Mouse (Mus musculus): Measurements from ENCODE around the gene Arid1b. TPM values are rescaled to one million over a fixed set of nuclear protein-coding genes. Genes with fewer than 3 reads are reported as not detected.
A peak's percentile ranks its signal among the peaks of the same experiment; 100 is the strongest.

Gene Arid1b
- polyA plus RNA-seq, 1 experiment from 2014 or later, result 12.9 TPM

DNA sequence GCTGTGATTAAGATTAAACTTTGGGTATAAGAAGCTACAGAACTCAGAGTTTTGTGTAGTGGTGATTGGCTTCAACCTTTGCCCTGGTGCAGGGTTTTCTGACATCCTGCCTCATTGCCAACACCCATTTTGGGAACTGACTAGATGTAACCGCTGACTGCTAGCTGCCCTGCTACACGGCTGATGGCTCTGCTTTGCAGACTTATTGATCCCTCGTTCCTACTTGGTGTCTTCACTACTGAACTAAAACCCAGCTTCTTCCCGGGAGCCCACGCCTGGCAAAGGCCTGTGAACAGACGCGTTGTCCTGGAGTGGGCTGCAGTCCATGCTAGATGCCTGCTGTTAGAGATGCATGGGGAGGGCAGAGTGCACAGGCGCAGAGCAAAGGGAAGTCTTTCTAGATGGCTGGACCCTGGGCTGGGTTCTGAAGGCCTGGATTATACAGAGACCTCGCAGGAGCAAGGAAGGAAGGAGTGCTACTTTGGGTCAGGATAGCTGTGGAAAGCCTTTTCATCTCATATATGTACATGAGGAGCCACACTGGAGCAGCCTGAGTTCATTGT, 210.1 kb downstream of the Arid1b start:
- Histone ChIP-seq H3K4me3 (replicated peaks) (no peak overlapping the region), H3K27ac (peak overlapping the region; percentile 10), H3K9ac (no peak overlapping the region), H3K27me3 (no peaks in the 10 kb centered on the region), H3K36me3 (no peaks in the 10 kb centered on the region), H3K4me2 (no peak overlapping the region), H3K9me3 (replicated peaks) (no peaks in the 10 kb centered on the region), H3K4me1 (peaks cover 33% of the 10 kb centered on the region)
- WGBS, result 89% methylated on average over 9 of the region's 9 CpGs
- no peak for ATAC-seq (replicated peaks; ENCODE audit: low FRiP score)

DNA sequence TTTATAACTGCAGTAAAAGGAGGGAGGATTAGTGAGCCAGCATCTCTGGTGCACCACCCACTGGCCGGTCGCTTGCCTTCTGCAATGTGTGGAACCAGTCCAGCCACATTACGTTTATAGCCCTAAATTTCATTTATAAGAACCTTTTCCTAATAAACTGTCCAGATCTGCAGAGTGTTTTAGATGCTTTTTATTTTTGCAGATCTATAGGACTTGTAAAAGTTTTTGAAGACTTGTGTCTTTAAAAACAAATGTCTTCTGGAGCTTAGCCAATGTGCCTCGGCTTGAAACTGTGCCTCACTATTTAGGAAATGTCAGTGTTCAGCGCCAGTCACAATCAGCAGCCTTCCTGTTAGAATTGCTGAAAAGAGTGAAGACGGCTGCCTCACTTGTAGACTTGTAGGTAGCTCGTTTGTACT, 211.0 kb downstream of the Arid1b start:
- Histone ChIP-seq H3K9me3 (replicated peaks) (no peaks in the 10 kb centered on the region), H3K4me2 (no peak overlapping the region), H3K27me3 (no peaks in the 10 kb centered on the region), H3K27ac (no peak overlapping the region), H3K4me1 (peaks cover 41% of the 10 kb centered on the region), H3K36me3 (no peaks in the 10 kb centered on the region), H3K4me3 (replicated peaks) (no peak overlapping the region), H3K9ac (no peak overlapping the region)
- ATAC-seq (replicated peaks; ENCODE audit: low FRiP score), result no peak
- 65% methylated on average over 7 of the region's 7 CpGs for WGBS

DNA sequence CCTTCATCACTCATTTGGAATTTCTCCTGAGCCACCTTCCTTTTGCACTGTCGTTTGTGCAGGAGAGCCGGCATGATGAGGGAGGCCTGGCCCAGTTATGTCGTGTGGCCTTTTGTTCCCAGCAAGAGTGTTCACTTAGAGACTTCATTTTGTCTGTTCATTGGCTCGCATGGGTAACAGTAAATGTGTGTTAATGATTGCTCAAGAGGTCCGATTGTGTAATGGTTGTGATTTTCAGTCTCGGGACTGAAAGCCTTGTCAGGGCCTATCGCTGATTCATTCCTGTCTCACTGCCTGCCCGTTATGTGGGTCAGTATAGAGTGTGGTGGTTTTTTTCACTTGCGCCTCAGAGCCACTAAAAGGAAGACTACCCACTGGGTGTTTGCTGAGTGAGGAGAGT, 212.6 kb downstream of the Arid1b start:
- Histone ChIP-seq H3K4me1 (peaks cover 53% of the 10 kb centered on the region), H3K9me3 (replicated peaks) (no peaks in the 10 kb centered on the region), H3K36me3 (no peaks in the 10 kb centered on the region), H3K27me3 (no peaks in the 10 kb centered on the region), H3K4me2 (no peak overlapping the region), H3K4me3 (replicated peaks) (no peak overlapping the region), H3K27ac (no peak overlapping the region), H3K9ac (no peak overlapping the region)
- ATAC-seq (replicated peaks; ENCODE audit: low FRiP score), result peak; percentile 34; the same call in 1 of the 2 replicates
- WGBS, result 68% methylated on average over 9 of the region's 9 CpGs

DNA sequence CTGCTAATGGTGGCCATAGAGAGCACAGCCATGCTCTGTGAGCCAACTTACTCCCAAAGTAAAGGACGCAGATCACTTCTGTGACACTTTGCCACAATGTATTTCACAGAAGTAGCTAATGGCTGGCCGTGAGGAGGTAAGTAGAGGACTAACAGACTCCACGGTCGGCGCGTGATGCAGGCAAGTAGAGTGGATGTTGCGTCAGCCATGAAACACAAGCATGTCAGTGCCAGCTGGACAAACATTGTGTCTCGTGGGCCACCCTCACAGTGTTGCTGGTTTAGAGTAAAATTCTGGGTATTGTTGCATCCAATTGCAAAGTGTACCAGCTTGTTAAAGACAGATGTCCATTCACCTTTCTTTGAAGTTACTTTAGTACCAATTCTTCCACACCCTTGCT, 213.7 kb downstream of the Arid1b start:
- H3K9me3 ChIP-seq (replicated peaks), result no peaks in the 10 kb centered on the region
- WGBS, result 89% methylated on average over 8 of the region's 8 CpGs
- H3K27ac ChIP-seq, result no peak overlapping the region
- ATAC-seq (replicated peaks; ENCODE audit: low FRiP score), result no peak
- H3K4me3 ChIP-seq (replicated peaks), result no peak overlapping the region
- H3K36me3 ChIP-seq, result no peaks in the 10 kb centered on the region
- no peaks in the 10 kb centered on the region for H3K27me3 ChIP-seq
- no peak overlapping the region for H3K9ac ChIP-seq
- no peak overlapping the region for H3K4me2 ChIP-seq
- peaks cover 55% of the 10 kb centered on the region for H3K4me1 ChIP-seq

DNA sequence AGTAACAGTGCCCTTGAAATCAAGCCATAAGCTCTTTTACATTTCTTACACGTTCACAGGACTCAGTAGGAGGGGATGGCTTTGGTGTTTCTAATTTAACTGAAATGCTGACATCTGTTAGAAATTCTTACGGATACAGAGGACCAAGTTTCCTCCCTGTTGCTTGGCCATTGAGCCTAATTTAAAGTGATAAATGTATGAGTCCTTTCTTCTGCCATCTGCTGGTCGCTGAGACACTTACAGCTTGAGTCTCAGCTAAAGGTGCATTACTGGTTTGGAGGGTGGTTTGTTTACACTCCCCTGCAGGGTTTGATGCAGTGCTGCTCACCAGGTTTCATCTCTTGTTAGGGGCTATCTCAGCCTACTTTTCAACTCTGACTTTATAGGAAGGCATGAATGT, 214.2 kb downstream of the Arid1b start:
- no peaks in the 10 kb centered on the region for H3K27me3 ChIP-seq
- 43% methylated on average over 3 of the region's 3 CpGs for WGBS
- no peak overlapping the region for H3K4me2 ChIP-seq
- no peaks in the 10 kb centered on the region for H3K36me3 ChIP-seq
- H3K4me1 ChIP-seq, result peaks cover 56% of the 10 kb centered on the region
- H3K9me3 ChIP-seq (replicated peaks), result no peaks in the 10 kb centered on the region
- no peak overlapping the region for H3K9ac ChIP-seq
- no peak overlapping the region for H3K27ac ChIP-seq
- ATAC-seq (replicated peaks; ENCODE audit: low FRiP score), result no peak
- no peak overlapping the region for H3K4me3 ChIP-seq (replicated peaks)

DNA sequence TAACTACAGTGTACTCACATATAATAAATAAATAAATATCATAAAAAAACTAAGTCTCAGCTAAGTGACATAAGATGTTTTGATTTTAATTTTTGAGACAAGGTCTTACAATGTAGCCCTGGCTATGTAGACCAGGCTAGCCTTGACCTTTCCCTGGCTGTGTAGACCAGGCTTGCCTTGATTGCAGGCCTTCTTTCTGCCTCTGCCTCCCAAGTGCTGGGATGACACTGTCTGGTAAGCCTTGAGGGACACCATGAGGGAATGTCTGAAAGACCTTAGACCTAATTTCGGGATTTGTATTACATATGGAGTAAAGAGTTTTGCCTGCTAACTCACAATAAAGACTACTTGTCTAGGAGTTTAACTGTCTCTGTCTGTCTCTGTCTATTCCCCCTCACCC, 214.9 kb downstream of the Arid1b start:
- no peak for ATAC-seq (replicated peaks; ENCODE audit: low FRiP score)
- H3K27me3 ChIP-seq, result no peaks in the 10 kb centered on the region
- H3K4me3 ChIP-seq (replicated peaks), result no peak overlapping the region
- no peaks in the 10 kb centered on the region for H3K9me3 ChIP-seq (replicated peaks)
- no peak overlapping the region for H3K4me2 ChIP-seq
- no peak overlapping the region for H3K9ac ChIP-seq
- H3K4me1 ChIP-seq, result peaks cover 55% of the 10 kb centered on the region
- WGBS, result 88% methylated on average over 1 of the region's 1 CpGs
- no peak overlapping the region for H3K27ac ChIP-seq
- H3K36me3 ChIP-seq, result no peaks in the 10 kb centered on the region

DNA sequence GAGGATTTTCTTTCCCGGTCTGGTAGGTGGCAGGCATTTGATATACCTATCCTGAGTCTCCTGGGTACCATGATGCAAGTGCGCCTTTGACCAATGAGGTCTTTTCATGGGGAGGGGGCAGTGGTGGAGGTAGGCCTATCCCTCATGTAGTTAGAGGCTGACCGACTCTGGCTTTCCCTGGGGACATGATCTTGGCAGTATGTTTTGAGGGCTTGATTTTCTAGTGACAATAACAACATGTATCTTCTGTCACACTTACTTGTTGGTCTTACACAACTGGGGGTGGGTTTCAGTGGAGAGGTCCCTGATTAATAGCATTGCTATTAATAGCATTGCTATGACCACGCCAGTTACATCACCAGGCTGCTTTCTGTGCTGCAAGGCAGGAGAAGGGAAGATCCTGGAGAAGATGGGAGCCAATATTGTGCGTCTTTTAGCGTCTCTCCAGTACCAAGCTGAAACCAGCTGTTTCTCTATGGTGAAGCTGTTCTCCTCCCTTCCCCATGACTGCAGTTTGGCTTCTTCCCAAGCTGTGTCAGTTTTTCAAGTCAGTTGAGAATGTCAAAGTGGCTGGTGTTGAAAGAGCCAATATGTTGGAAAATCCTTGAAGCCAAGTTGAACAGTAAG, 216.1 kb downstream of the Arid1b start:
- H3K27me3 ChIP-seq, result no peaks in the 10 kb centered on the region
- no peaks in the 10 kb centered on the region for H3K36me3 ChIP-seq
- peaks cover 55% of the 10 kb centered on the region for H3K4me1 ChIP-seq
- H3K4me2 ChIP-seq, result no peak overlapping the region
- 69% methylated on average over 6 of the region's 6 CpGs for WGBS
- H3K9me3 ChIP-seq (replicated peaks), result no peaks in the 10 kb centered on the region
- no peak overlapping the region for H3K9ac ChIP-seq
- H3K4me3 ChIP-seq (replicated peaks), result no peak overlapping the region
- ATAC-seq (replicated peaks; ENCODE audit: low FRiP score), result no peak
- no peak overlapping the region for H3K27ac ChIP-seq

DNA sequence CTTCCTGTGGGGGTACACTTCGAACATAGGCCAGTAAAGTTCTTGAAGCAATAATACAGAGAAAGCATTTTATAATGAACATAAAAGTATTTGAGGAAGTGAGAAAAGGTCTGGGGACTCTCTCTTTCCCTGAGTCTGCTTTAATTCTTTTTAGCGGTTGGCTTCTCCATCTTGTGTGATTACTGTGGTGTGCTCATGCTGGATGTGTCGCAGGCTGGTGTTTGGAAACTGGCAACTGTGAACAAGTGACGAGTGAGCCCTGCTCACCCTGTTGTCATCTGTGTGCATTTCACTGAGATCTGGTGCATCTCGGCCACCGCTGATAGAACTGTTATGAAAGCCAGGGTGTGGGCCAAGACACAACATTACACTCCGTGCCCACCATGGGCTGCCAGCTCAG, 216.8 kb downstream of the Arid1b start:
- no peaks in the 10 kb centered on the region for H3K27me3 ChIP-seq
- ATAC-seq (replicated peaks; ENCODE audit: low FRiP score), result no peak
- no peak overlapping the region for H3K4me2 ChIP-seq
- H3K4me3 ChIP-seq (replicated peaks), result no peak overlapping the region
- H3K4me1 ChIP-seq, result peaks cover 55% of the 10 kb centered on the region
- no peak overlapping the region for H3K27ac ChIP-seq
- H3K9ac ChIP-seq, result no peak overlapping the region
- WGBS, result 93% methylated on average over 7 of the region's 7 CpGs
- no peaks in the 10 kb centered on the region for H3K9me3 ChIP-seq (replicated peaks)
- no peaks in the 10 kb centered on the region for H3K36me3 ChIP-seq

DNA sequence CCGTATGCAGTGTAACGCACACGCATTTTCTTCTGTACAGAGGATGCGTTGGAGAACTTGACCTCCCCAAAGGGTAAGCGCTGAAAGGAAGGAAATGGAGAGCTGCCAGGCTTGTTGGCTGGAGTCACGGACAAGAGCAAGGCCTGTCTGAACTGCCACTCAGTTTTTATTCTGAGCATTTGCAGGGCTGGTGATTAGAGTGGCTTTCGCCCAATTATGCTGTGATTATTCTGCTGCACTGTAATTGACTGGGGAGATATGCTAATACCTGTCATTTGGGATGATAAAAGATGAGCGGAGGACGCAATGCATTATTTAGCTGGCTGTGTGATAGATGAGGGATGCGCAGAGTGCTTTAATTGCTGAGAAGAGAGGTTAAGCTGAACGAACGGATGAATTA, 218.0 kb downstream of the Arid1b start:
- no peaks in the 10 kb centered on the region for H3K27me3 ChIP-seq
- no peak overlapping the region for H3K4me3 ChIP-seq (replicated peaks)
- no peaks in the 10 kb centered on the region for H3K9me3 ChIP-seq (replicated peaks)
- H3K9ac ChIP-seq, result no peak overlapping the region
- no peaks in the 10 kb centered on the region for H3K36me3 ChIP-seq
- 55% methylated on average over 12 of the region's 12 CpGs for WGBS
- H3K4me1 ChIP-seq, result peaks cover 57% of the 10 kb centered on the region
- ATAC-seq (replicated peaks; ENCODE audit: low FRiP score), result no peak
- no peak overlapping the region for H3K27ac ChIP-seq
- H3K4me2 ChIP-seq, result no peak overlapping the region

DNA sequence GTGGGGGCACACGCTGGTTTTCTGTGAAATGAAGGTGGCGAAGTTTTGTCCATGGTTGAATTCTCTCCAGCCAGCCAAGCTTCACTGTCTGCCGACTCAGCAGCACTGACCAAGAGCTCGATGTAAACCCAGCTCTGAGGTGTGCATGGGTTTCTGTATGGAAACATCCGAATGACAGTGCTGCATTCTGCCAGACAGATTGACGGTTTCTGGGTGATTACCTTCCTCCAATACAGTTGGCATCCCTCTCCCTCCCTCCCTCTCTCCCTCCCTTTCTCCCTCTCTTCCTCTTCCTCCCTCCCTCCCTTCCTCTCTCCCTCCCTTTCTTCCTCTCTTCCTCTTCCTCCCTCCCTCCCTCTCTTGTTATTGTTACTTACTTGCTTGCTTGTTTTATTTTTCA, 219.3 kb downstream of the Arid1b start:
- no peak overlapping the region for H3K9ac ChIP-seq
- peaks cover 66% of the 10 kb centered on the region for H3K4me1 ChIP-seq
- ATAC-seq (replicated peaks; ENCODE audit: low FRiP score), result no peak
- WGBS, result 37% methylated on average over 6 of the region's 6 CpGs
- no peaks in the 10 kb centered on the region for H3K27me3 ChIP-seq
- no peak overlapping the region for H3K4me3 ChIP-seq (replicated peaks)
- no peaks in the 10 kb centered on the region for H3K9me3 ChIP-seq (replicated peaks)
- no peak overlapping the region for H3K4me2 ChIP-seq
- no peaks in the 10 kb centered on the region for H3K36me3 ChIP-seq
- no peak overlapping the region for H3K27ac ChIP-seq

DNA sequence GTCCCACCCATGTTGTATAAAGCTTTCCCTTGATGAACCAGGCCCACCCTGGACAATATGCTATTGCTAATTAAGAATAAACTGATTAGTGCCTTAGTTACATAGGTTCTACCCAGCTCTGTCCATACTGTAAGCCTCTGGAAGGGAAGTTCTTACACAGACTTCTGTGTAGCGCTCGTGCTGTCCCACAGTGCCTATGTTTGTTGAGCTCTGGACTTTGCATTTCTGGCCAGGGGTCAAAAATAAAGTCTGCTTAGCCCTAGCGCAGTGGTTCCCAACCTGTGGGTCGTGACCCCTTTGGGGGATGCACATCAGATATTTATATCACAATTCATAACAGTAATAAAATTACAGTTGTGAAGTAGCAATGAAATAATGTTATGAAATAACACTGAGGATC, 221.2 kb downstream of the Arid1b start:
- WGBS, result 88% methylated on average over 4 of the region's 4 CpGs
- Histone ChIP-seq H3K27ac (no peak overlapping the region), H3K27me3 (no peaks in the 10 kb centered on the region), H3K4me2 (no peak overlapping the region), H3K4me1 (peaks cover 63% of the 10 kb centered on the region), H3K9ac (no peak overlapping the region), H3K36me3 (no peaks in the 10 kb centered on the region), H3K4me3 (replicated peaks) (no peak overlapping the region), H3K9me3 (replicated peaks) (no peaks in the 10 kb centered on the region)
- no peak for ATAC-seq (replicated peaks; ENCODE audit: low FRiP score)

DNA sequence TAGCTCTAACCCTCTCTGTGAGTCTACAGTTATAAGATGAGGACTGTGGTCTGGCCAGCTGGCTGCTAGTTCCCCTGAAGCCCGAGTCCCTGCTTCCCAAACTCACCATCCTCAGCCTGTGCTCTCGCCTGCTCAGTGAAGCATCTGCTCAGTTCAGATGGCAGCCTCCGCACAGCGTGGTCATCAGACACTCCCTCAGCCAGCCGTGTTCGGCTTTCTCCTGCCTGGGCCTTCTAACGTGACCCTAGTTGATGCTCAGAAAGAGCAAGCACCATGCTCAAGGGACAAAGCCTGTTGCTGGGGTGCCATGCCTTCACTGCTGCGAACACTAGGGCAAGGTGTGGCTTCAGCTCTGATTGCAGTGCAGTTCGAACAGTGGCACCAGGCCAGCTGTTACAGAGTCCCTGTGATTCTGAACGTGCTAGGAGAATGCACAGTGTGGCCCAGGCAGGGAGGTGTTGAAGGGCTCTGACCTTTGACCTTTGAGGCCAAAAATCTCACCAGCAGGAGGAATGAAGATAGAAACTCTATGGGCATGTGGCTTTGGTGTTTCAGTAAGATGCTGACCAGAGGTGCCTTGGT, 222.9 kb downstream of the Arid1b start:
- 28% methylated on average over 10 of the region's 10 CpGs for WGBS
- peak overlapping the region; percentile 65 for H3K27ac ChIP-seq
- H3K9me3 ChIP-seq (replicated peaks), result no peaks in the 10 kb centered on the region
- peaks cover 64% of the 10 kb centered on the region for H3K4me1 ChIP-seq
- no peaks in the 10 kb centered on the region for H3K36me3 ChIP-seq
- H3K4me2 ChIP-seq, result no peak overlapping the region
- no peak overlapping the region for H3K4me3 ChIP-seq (replicated peaks)
- peak; percentile 80 for ATAC-seq (replicated peaks; ENCODE audit: low FRiP score)
- H3K27me3 ChIP-seq, result no peaks in the 10 kb centered on the region
- H3K9ac ChIP-seq, result no peak overlapping the region
